Mouse (Mus musculus) CH12.LX (cell line): ENCODE results near the gene Gm28048. TPM values are rescaled to one million over a fixed set of nuclear protein-coding genes. Genes with fewer than 3 reads are reported as not detected.

Experiments used
- DNase-seq: peaks from one replicate; pipeline ENCODE4 v3.0.0-alpha.2; 2013; ENCODE audit errors: extremely low read depth
- H3K27ac ChIP-seq: 2 replicates; pipeline ENCODE4 v1.5.1; 2012; ENCODE audit warnings: low read depth, mild to moderate bottlenecking, control low read depth, moderate library complexity; ENCODE audit not compliant: insufficient read depth
- H3K27me3 ChIP-seq: replicated peaks from 2 replicates; pipeline ENCODE3; 2012; ENCODE audit warnings: inconsistent platforms
- H3K36me3 ChIP-seq, 2 experiments: replicated peaks in 1 of 2; 2 replicates each; pipeline versions ENCODE3 to v1.6.1; 2012; ENCODE audit warnings: inconsistent platforms in 1 of 2, low read length in 1 of 2, mild to moderate bottlenecking in 1 of 2, mixed read lengths in 1 of 2, moderate library complexity in 1 of 2; ENCODE audit not compliant: control insufficient read depth in 1 of 2, insufficient read depth in 1 of 2
- H3K4me1 ChIP-seq, 2 experiments: 2 replicates each; pipeline ENCODE4 v1.6.1; 2012; ENCODE audit warnings: inconsistent platforms in 1 of 2, moderate library complexity in 1 of 2; ENCODE audit not compliant: insufficient read depth in 2 of 2, control insufficient read depth in 1 of 2
- H3K4me2 ChIP-seq: 2 replicates; pipeline ENCODE4 v1.6.1; 2012; ENCODE audit warnings: low read depth, mild to moderate bottlenecking, control low read depth; ENCODE audit not compliant: poor library complexity, insufficient read depth, severe bottlenecking
- H3K4me3 ChIP-seq, 3 experiments: fragments of 150-350 bp in 1 of 3; sonication (generic) in 1 of 3; replicated peaks in 1 of 3; 2 replicates each; pipeline versions ENCODE3 to v1.5.1; 2011 to 2012; ENCODE audit warnings: low read depth in 2 of 3, low read length in 2 of 3, mild to moderate bottlenecking in 2 of 3, moderate library complexity in 2 of 3, control low read depth in 1 of 3, improper control_type of control experiment in 1 of 3, inconsistent platforms in 1 of 3, mixed read lengths in 1 of 3; ENCODE audit not compliant: poor library complexity in 1 of 3
- H3K79me2 ChIP-seq: replicated peaks from 2 replicates; pipeline ENCODE4 v1.6.1; 2012; ENCODE audit warnings: mild to moderate bottlenecking, moderate library complexity; ENCODE audit not compliant: control insufficient read depth, poor library complexity, insufficient read depth, severe bottlenecking; ENCODE audit errors: extremely low read depth
- H3K9ac ChIP-seq: 2 replicates; pipeline ENCODE4 v1.6.1; 2012; ENCODE audit warnings: low read depth, mild to moderate bottlenecking, control low read depth, moderate library complexity; ENCODE audit not compliant: insufficient read depth
- H3K9me3 ChIP-seq: replicated peaks from 2 replicates; pipeline ENCODE3; 2012; ENCODE audit warnings: low read length, inconsistent platforms, mixed read lengths
- CHD1 ChIP-seq: IDR thresholded peaks from 2 replicates; pipeline ENCODE4 v1.6.1; 2012; ENCODE audit warnings: low read depth, low read length, improper control_type of control experiment, inconsistent platforms
- CHD2 ChIP-seq: IDR thresholded peaks from 2 replicates; pipeline ENCODE4 v1.6.1; 2011; ENCODE audit warnings: low read length, improper control_type of control experiment
- GABPA ChIP-seq: IDR thresholded peaks from 2 replicates; pipeline ENCODE4 v1.6.1; 2012; ENCODE audit warnings: low read depth, low read length, improper control_type of control experiment, inconsistent platforms; ENCODE audit not compliant: insufficient replicate concordance
- KAT2A ChIP-seq: IDR thresholded peaks from 2 replicates; pipeline ENCODE4 v1.6.1; 2012; ENCODE audit warnings: low read length, improper control_type of control experiment, inconsistent platforms; ENCODE audit not compliant: insufficient replicate concordance
- MAZ ChIP-seq: IDR thresholded peaks from 2 replicates; pipeline ENCODE4 v1.6.1; 2012; ENCODE audit warnings: low read depth, mild to moderate bottlenecking, inconsistent platforms, low read length, improper control_type of control experiment, moderate library complexity
- MEF2A ChIP-seq: IDR thresholded peaks from 2 replicates; pipeline ENCODE4 v1.6.1; 2014; ENCODE audit warnings: low read depth, mild to moderate bottlenecking, inconsistent platforms, low read length, improper control_type of control experiment, borderline replicate concordance
- MYC ChIP-seq: IDR thresholded peaks from 2 replicates; pipeline ENCODE4 v1.6.1; 2011; ENCODE audit warnings: low read depth, mild to moderate bottlenecking, improper control_type of control experiment, low read length
- NELFE ChIP-seq: IDR thresholded peaks from 2 replicates; pipeline ENCODE4 v1.6.1; 2011; ENCODE audit warnings: low read depth, low read length, improper control_type of control experiment
- RAD21 ChIP-seq: IDR thresholded peaks from 2 replicates; pipeline ENCODE4 v1.6.1; 2011; ENCODE audit warnings: low read depth, mild to moderate bottlenecking, low read length, improper control_type of control experiment, moderate library complexity
- SMC3 ChIP-seq: IDR thresholded peaks from 2 replicates; pipeline ENCODE4 v1.6.1; 2011; ENCODE audit warnings: low read depth, low read length, improper control_type of control experiment
- TBP ChIP-seq: conservative IDR thresholded peaks from 2 replicates; pipeline ENCODE4 v1.6.1; 2011; ENCODE audit warnings: low read depth, low read length, improper control_type of control experiment
- TCF12 ChIP-seq: IDR thresholded peaks from 2 replicates; pipeline ENCODE4 v1.6.1; 2014; ENCODE audit warnings: low read depth, mild to moderate bottlenecking, inconsistent platforms, low read length, improper control_type of control experiment
- UBTF ChIP-seq: IDR thresholded peaks from 2 replicates; pipeline ENCODE4 v1.6.1; 2012; ENCODE audit warnings: low read depth, mild to moderate bottlenecking, inconsistent platforms, low read length, improper control_type of control experiment, moderate library complexity
- USF1 ChIP-seq: IDR thresholded peaks from 2 replicates; pipeline ENCODE4 v1.6.1; 2014; ENCODE audit warnings: low read depth, mild to moderate bottlenecking, inconsistent platforms, low read length, improper control_type of control experiment
- USF2 ChIP-seq: conservative IDR thresholded peaks from 2 replicates; pipeline ENCODE4 v1.6.1; 2011; ENCODE audit warnings: low read depth, low read length, improper control_type of control experiment
- ZC3H11A ChIP-seq: IDR thresholded peaks from 2 replicates; pipeline ENCODE4 v1.6.1; 2012; ENCODE audit warnings: low read depth, mild to moderate bottlenecking, inconsistent platforms, low read length, improper control_type of control experiment
- ZMIZ1 ChIP-seq: IDR thresholded peaks from 2 replicates; pipeline ENCODE4 v1.6.1; 2012; ENCODE audit warnings: low read depth, mild to moderate bottlenecking, inconsistent platforms, low read length, improper control_type of control experiment
- dilution Hi-C: fragments of 300-500 bp; cut with MboI; formaldehyde crosslinking; loops from 2 replicates; pipeline ENCODE4 v1.14.3; 2020; ENCODE audit warnings: low sequenced_read_pairs; ENCODE audit not compliant: extremely low pct_unique_long_range_greater_than_20kb, extremely low pct_ligation_motif_present
- in situ Hi-C: fragments of 300-500 bp; cut with MboI; formaldehyde crosslinking; loops from 3 replicates; pipeline ENCODE4 v1.14.3; 2019; ENCODE audit warnings: low sequenced_read_pairs, low pct_ligation_motif_present, low pct_unique_long_range_greater_than_20kb, mixed read lengths
- polyA plus RNA-seq: library from polyadenylated mRNA; unstranded; fragments of >175 nt; gene quantifications from 2 replicates; pipeline ENCODE4 v1.2.1, GENCODE M21; 2012; ENCODE audit warnings: low read depth; ENCODE audit not compliant: insufficient read length
- total RNA-seq, 2 experiments: library from RNA; depleted of rRNA; stranded (reverse); fragments of 300-350 nt in 1 of 2; fragments of >200 nt in 1 of 2; gene quantifications; 2 replicates each; pipeline ENCODE4 v1.2.3; 2012 to 2014

Gene Gm28048
- total and polyA plus RNA-seq, 3 experiments = 32.6 to 93.3 (median 59.5) TPM

GRCm38 (mm10) chr11:22815877-22816276 is 166.0 kb downstream of the Gm28048 start (continued):
- TF ChIP-seq USF2 = no peak; the same call in 1 of the 2 replicates
- peak; percentile 77; the same call in 1 of the 2 replicates for TF ChIP-seq CHD2
- TF ChIP-seq TCF12 = peak; percentile 97
- TF ChIP-seq KAT2A = no peak
- TF ChIP-seq MEF2A = peak; percentile 91
- TF ChIP-seq UBTF = peak; percentile 29; the same call in 1 of the 2 replicates
- no peak for TF ChIP-seq GABPA

GRCm38 (mm10) chr11:22815143-22815542 is 166.7 kb downstream of the Gm28048 start:
- peak overlapping the region; percentile 32 for H3K9ac ChIP-seq
- peaks cover 64 to 99% of the 10 kb centered on the region in 2 experiments for H3K4me1 ChIP-seq
- peak; percentile 53 for DNase-seq
- TF ChIP-seq ZC3H11A (no peak), SMC3 (peak; percentile 9; the same call in 1 of the 2 replicates), TBP (0 out of 2 replicates have a peak, but pooled peaks have one; percentile 62), USF1 (no peak), RAD21 (no peak), MYC (no peak), MAZ (no peak), ZMIZ1 (no peak), CHD1 (0 out of 2 replicates have a peak, but pooled peaks have one; percentile 11), KAT2A (no peak), NELFE (no peak)
- TF ChIP-seq, all 38 proteins: peak for 3
- H3K4me3 ChIP-seq = peak overlapping the region in 1 of 3 experiments; percentile 18
- peaks cover 0 to 2% of the 10 kb centered on the region in 2 experiments for H3K36me3 ChIP-seq
- H3K79me2 ChIP-seq = no peaks in the 10 kb centered on the region
- in situ Hi-C loops = no loop called here
- H3K9me3 ChIP-seq = no peaks in the 10 kb centered on the region
- H3K27me3 ChIP-seq = no peaks in the 10 kb centered on the region
- H3K27ac ChIP-seq = peak overlapping the region; percentile 97
- H3K4me2 ChIP-seq = peak overlapping the region; percentile 68
- dilution Hi-C loops = no loop called here
